Mouse (Mus musculus) embryonic facial prominence, embryonic 11.5 days (tissue): Measurements from ENCODE around the gene Tuba3b. TPM values are rescaled to one million over a fixed set of nuclear protein-coding genes. Genes with fewer than 3 reads are reported as not detected.

Source experiments
- ATAC-seq: fragments of 200-750 bp; cut with Nextera tagmentation; replicated peaks from 2 replicates; pipeline ENCODE4 v1.8.0; 2017; ENCODE audit warnings: low read depth; ENCODE audit not compliant: insufficient number of reproducible peaks, low FRiP score, low TSS enrichment
- DNase-seq: peaks from one replicate; pipeline ENCODE4 v3.0.0-alpha.2; 2015; ENCODE audit warnings: low spot score
- H3K27ac ChIP-seq: fragments of 300-500 bp; sonication (generic); replicated peaks from 2 replicates; pipeline ENCODE4 v1.5.1; 2014; ENCODE audit warnings: mild to moderate bottlenecking, low read depth, low read length, control low read depth
- H3K27me3 ChIP-seq: fragments of 300-500 bp; sonication (generic); 2 replicates; pipeline ENCODE4 v1.6.1; 2014; ENCODE audit warnings: mild to moderate bottlenecking, low read length, moderate library complexity, mixed read lengths; ENCODE audit not compliant: control insufficient read depth, insufficient read depth
- H3K36me3 ChIP-seq: fragments of 300-500 bp; sonication (generic); replicated peaks from 2 replicates; pipeline ENCODE4 v1.6.1; 2014; ENCODE audit warnings: low read depth, mild to moderate bottlenecking, low read length, moderate library complexity, mixed read lengths; ENCODE audit not compliant: control insufficient read depth, insufficient read depth
- H3K4me1 ChIP-seq: fragments of 300-500 bp; sonication (generic); 2 replicates; pipeline ENCODE4 v1.6.1; 2014; ENCODE audit warnings: low read length, mixed read lengths; ENCODE audit not compliant: control insufficient read depth, insufficient read depth
- H3K4me2 ChIP-seq: fragments of 300-500 bp; sonication (generic); 2 replicates; pipeline ENCODE4 v1.6.1; 2014; ENCODE audit warnings: low read depth, mild to moderate bottlenecking, control low read depth, low read length, moderate library complexity
- H3K4me3 ChIP-seq: fragments of 300-500 bp; sonication (generic); 2 replicates; pipeline ENCODE4 v1.5.1; 2014; ENCODE audit warnings: low read depth, low read length, control low read depth
- H3K9ac ChIP-seq: fragments of 300-500 bp; sonication (generic); replicated peaks from 2 replicates; pipeline ENCODE4 v1.6.1; 2014; ENCODE audit warnings: mild to moderate bottlenecking, control low read depth, low read length
- H3K9me3 ChIP-seq: fragments of 300-500 bp; sonication (generic); replicated peaks from 2 replicates; pipeline ENCODE4 v1.6.1; 2016; ENCODE audit warnings: mild to moderate bottlenecking, low read length, inconsistent platforms, mixed read lengths; ENCODE audit not compliant: control insufficient read depth
- WGBS: fragments of 180-500 bp; shearing (Covaris S2); extraction: QIAGEN DNeasy Blood & Tissue Kit; methylation state at CpG from one replicate; pipeline ENCODE4 v1.1.7; 2014; 5-methylcytosine and 5-hydroxymethylcytosine counted together
- polyA plus RNA-seq: library from polyadenylated mRNA; unstranded; fragments of >200 nt; fragmentation: Nextera tagmentation; extraction: Ambion mirVana; gene quantifications from 2 replicates; pipeline ENCODE4 v1.2.1, GENCODE M21; 2014

The Tuba3b gene
- not detected in 2 replicates for polyA plus RNA-seq

- Histone ChIP-seq H3K9me3 (no peaks in the 10 kb centered on the region), H3K27ac (no peak within 1 kb of the TSS), H3K4me3 (no peak within 1 kb of the TSS), H3K27me3 (no peaks in the 10 kb centered on the region), H3K9ac (no peak within 1 kb of the TSS), H3K4me1 (no peaks in the 10 kb centered on the region), H3K4me2 (no peak within 1 kb of the TSS), H3K36me3 (no peaks in the 10 kb centered on the region)
- WGBS, result 96% methylated on average over 31 of the region's 31 CpGs
- no peak for ATAC-seq
- DNase-seq, result no peak
Measured at GRCm38 (mm10) chr6:145615666-145616210, at the start of gene Tuba3b. TSS of gene Tuba3b (plus strand) at chr6:145615757.

- no peaks in the 10 kb centered on the region for H3K36me3 ChIP-seq
- no peak overlapping the region for H3K9ac ChIP-seq
- no peak overlapping the region for H3K4me2 ChIP-seq
- ATAC-seq, result no peak
- no peaks in the 10 kb centered on the region for H3K27me3 ChIP-seq
- DNase-seq, result no peak
- 74% methylated on average over 8 of the region's 8 CpGs for WGBS
- H3K4me3 ChIP-seq, result no peak overlapping the region
- no peaks in the 10 kb centered on the region for H3K4me1 ChIP-seq
- H3K9me3 ChIP-seq, result no peaks in the 10 kb centered on the region
- H3K27ac ChIP-seq, result no peak overlapping the region
Measured at GRCm38 (mm10) chr6:145567296-145567695, 48.3 kb upstream of the Tuba3b start.

GRCm38 (mm10) chr6:145567832-145568231 lies 47.7 kb upstream of the Tuba3b start:
- Histone ChIP-seq H3K36me3 (no peaks in the 10 kb centered on the region), H3K4me2 (no peak overlapping the region), H3K27ac (no peak overlapping the region), H3K9me3 (no peaks in the 10 kb centered on the region), H3K4me3 (no peak overlapping the region), H3K4me1 (no peaks in the 10 kb centered on the region), H3K27me3 (no peaks in the 10 kb centered on the region), H3K9ac (no peak overlapping the region)
- no peak for ATAC-seq
- no peak for DNase-seq
- 82% methylated on average over 3 of the region's 3 CpGs for WGBS

- Histone ChIP-seq H3K4me1 (no peaks in the 10 kb centered on the region), H3K4me2 (no peak overlapping the region), H3K9me3 (no peaks in the 10 kb centered on the region), H3K4me3 (no peak overlapping the region), H3K36me3 (no peaks in the 10 kb centered on the region), H3K9ac (no peak overlapping the region), H3K27me3 (no peaks in the 10 kb centered on the region), H3K27ac (no peak overlapping the region)
- 92% methylated on average over 3 of the region's 3 CpGs for WGBS
- ATAC-seq (no peak), DNase-seq (no peak)
Measured at GRCm38 (mm10) chr6:145568701-145569100, 46.9 kb upstream of the Tuba3b start.

GRCm38 (mm10) chr6:145573250-145574013 lies 42.1 kb upstream of the Tuba3b start:
- H3K27me3 ChIP-seq, result no peaks in the 10 kb centered on the region
- DNase-seq (no peak), ATAC-seq (no peak)
- no peaks in the 10 kb centered on the region for H3K4me1 ChIP-seq
- H3K36me3 ChIP-seq, result no peaks in the 10 kb centered on the region
- no peak overlapping the region for H3K4me3 ChIP-seq
- no peak overlapping the region for H3K4me2 ChIP-seq
- WGBS, result 82% methylated on average over 6 of the region's 6 CpGs
- H3K9ac ChIP-seq, result no peak overlapping the region
- H3K9me3 ChIP-seq, result no peaks in the 10 kb centered on the region
- no peak overlapping the region for H3K27ac ChIP-seq

- Histone ChIP-seq H3K9ac (no peak overlapping the region), H3K27ac (no peak overlapping the region), H3K9me3 (no peaks in the 10 kb centered on the region), H3K4me2 (no peak overlapping the region), H3K4me1 (no peaks in the 10 kb centered on the region), H3K36me3 (no peaks in the 10 kb centered on the region), H3K4me3 (no peak overlapping the region), H3K27me3 (no peaks in the 10 kb centered on the region)
- ATAC-seq (no peak), DNase-seq (no peak)
- WGBS, result 90% methylated on average over 4 of the region's 4 CpGs
Measured at GRCm38 (mm10) chr6:145576762-145577161, 38.8 kb upstream of the Tuba3b start.

DNA sequence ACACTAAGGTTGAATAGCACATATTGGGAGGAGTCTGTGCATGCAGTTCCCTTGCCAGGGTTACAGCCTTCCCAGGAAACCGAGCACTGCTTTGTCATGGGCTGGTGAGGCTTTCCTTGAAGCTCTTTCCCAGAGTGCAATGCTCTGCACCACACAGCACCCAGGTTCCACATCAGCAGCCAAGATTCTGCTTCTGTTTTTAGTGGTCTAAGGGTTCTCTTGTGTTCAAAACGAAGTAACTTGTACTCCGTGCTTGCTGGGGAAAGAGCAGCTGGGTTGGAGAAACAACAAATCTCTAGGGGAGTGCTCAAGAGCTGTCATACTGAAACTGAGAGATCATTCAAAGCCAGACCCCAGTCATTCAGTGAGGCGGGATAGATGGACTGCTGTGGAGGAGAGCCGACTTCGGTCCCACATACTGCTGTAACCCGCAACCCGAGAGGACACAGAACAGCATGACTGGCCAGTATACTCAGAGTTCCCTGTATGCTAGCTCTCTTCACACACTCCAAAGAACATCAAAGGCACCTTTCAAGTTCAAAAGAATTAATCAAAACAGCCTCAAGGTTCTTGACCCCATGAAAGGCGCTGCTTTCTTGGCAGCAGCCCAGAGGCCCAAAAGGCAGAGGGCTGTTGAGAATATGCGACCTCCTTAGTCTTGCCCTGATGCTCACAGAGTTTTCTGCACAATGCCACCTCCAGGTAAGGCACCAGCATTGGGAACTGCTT lies 36.9 kb upstream of the Tuba3b start:
- DNase-seq (no peak), ATAC-seq (no peak)
- no peaks in the 10 kb centered on the region for H3K4me1 ChIP-seq
- no peak overlapping the region for H3K27ac ChIP-seq
- no peaks in the 10 kb centered on the region for H3K9me3 ChIP-seq
- H3K9ac ChIP-seq, result no peak overlapping the region
- no peaks in the 10 kb centered on the region for H3K36me3 ChIP-seq
- 47% methylated on average over 10 of the region's 10 CpGs for WGBS
- H3K27me3 ChIP-seq, result no peaks in the 10 kb centered on the region
- no peak overlapping the region for H3K4me3 ChIP-seq
- H3K4me2 ChIP-seq, result no peak overlapping the region

GRCm38 (mm10) chr6:145579761-145580160 lies 35.8 kb upstream of the Tuba3b start:
- ATAC-seq (no peak), DNase-seq (no peak)
- H3K9me3 ChIP-seq, result no peaks in the 10 kb centered on the region
- H3K36me3 ChIP-seq, result no peaks in the 10 kb centered on the region
- no peak overlapping the region for H3K27ac ChIP-seq
- no peak overlapping the region for H3K4me3 ChIP-seq
- no peak overlapping the region for H3K4me2 ChIP-seq
- no peak overlapping the region for H3K9ac ChIP-seq
- H3K4me1 ChIP-seq, result no peaks in the 10 kb centered on the region
- 79% methylated on average over 3 of the region's 3 CpGs for WGBS
- H3K27me3 ChIP-seq, result no peaks in the 10 kb centered on the region
